In genomic region chr13:51738531-51739117, GRCm38 (mm10) we compare ENCODE assay signal across 16 mouse cellular contexts. TPM values are rescaled to one million over a fixed set of nuclear protein-coding genes. Genes with fewer than 3 reads are reported as not detected.
A peak's percentile ranks its signal among the peaks of the same experiment; 100 is the strongest.
DNase-seq lines count a peak whose midpoint lies in the region; ATAC-seq and TF ChIP-seq lines count a peak whose summit lies in the region.
"Had no signal": no experiment of that assay in that cellular context is flagged by ENCODE, and none has a peak within 500 bp of the region (broad histone marks: within the 10 kb centered on the region; RNA-seq: fewer than 3 reads in every experiment).

No protein-coding gene starts in this region.

- ATAC-seq in embryonic facial prominence, embryonic 14.5 days (ENCODE audit: low read depth): no peak
- no peak for ATAC-seq in liver, embryonic 12.5 days
- no peak for ATAC-seq in midbrain, postnatal 0 days (ENCODE audit: low FRiP score)
- ATAC-seq: lung, postnatal 0 days; midbrain, embryonic 16.5 days had no signal

- H3K4me2 ChIP-seq in embryonic facial prominence, embryonic 14.5 days (ENCODE audit: low read depth, low read length): no peak overlapping the region
- peak overlapping the region; percentile 65 for H3K4me2 ChIP-seq in liver, embryonic 12.5 days
- no peak overlapping the region for H3K4me2 ChIP-seq in midbrain, postnatal 0 days (ENCODE audit: low read depth, low read length, poor library complexity, severe bottlenecking)
- H3K4me2 ChIP-seq: embryonic facial prominence, embryonic 12.5 days; forebrain, embryonic 12.5 days; hindbrain, embryonic 14.5 days had no signal

- no peaks in the 10 kb centered on the region for H3K36me3 ChIP-seq in embryonic facial prominence, embryonic 14.5 days (ENCODE audit: control insufficient read depth, insufficient read depth, low read length)
- H3K36me3 ChIP-seq in embryonic facial prominence, embryonic 10.5 days (replicated peaks): no peaks in the 10 kb centered on the region
- H3K36me3 ChIP-seq in liver, embryonic 12.5 days: no peaks in the 10 kb centered on the region
- H3K36me3 ChIP-seq in midbrain, postnatal 0 days (ENCODE audit: insufficient read depth, low read length): no peaks in the 10 kb centered on the region
- H3K36me3 ChIP-seq: embryonic facial prominence, embryonic 12.5 days; forebrain, embryonic 12.5 days; limb, embryonic 10.5 days had no signal

- 0 out of 2 replicates have a peak overlapping the region, but pooled peaks have one; percentile 68 for H3K27ac ChIP-seq in embryonic facial prominence, embryonic 14.5 days (replicated peaks; ENCODE audit: low read depth, low read length)
- no peak overlapping the region for H3K27ac ChIP-seq in embryonic facial prominence, embryonic 10.5 days (replicated peaks)
- H3K27ac ChIP-seq in liver, embryonic 12.5 days: peak overlapping the region; percentile 93
- H3K27ac ChIP-seq in midbrain, postnatal 0 days (ENCODE audit: low read depth, low read length): no peak overlapping the region
- H3K27ac ChIP-seq: embryonic facial prominence, embryonic 12.5 days; forebrain, embryonic 12.5 days; hindbrain, embryonic 14.5 days; limb, embryonic 10.5 days had no signal

- no peak overlapping the region for H3K4me3 ChIP-seq in embryonic facial prominence, embryonic 14.5 days (ENCODE audit: low read depth, low read length)
- no peak overlapping the region for H3K4me3 ChIP-seq in embryonic facial prominence, embryonic 10.5 days
- H3K4me3 ChIP-seq in liver, embryonic 12.5 days: no peak overlapping the region
- H3K4me3 ChIP-seq in midbrain, postnatal 0 days (ENCODE audit: low read depth, low read length): no peak overlapping the region
- H3K4me3 ChIP-seq: embryonic facial prominence, embryonic 12.5 days; forebrain, embryonic 12.5 days; limb, embryonic 10.5 days had no signal

- no peaks in the 10 kb centered on the region for H3K9me3 ChIP-seq in embryonic facial prominence, embryonic 14.5 days (ENCODE audit: control insufficient read depth, low read length)
- H3K9me3 ChIP-seq in embryonic facial prominence, embryonic 10.5 days: no peaks in the 10 kb centered on the region
- H3K9me3 ChIP-seq in liver, embryonic 12.5 days (replicated peaks): no peaks in the 10 kb centered on the region
- no peaks in the 10 kb centered on the region for H3K9me3 ChIP-seq in midbrain, postnatal 0 days (ENCODE audit: low read length)
- H3K9me3 ChIP-seq: embryonic facial prominence, embryonic 12.5 days; forebrain, embryonic 12.5 days; limb, embryonic 10.5 days had no signal

- TF ChIP-seq CTCF in midbrain, postnatal 0 days (IDR thresholded peaks at IDR 0.05): no peak

- H3K4me1 ChIP-seq in embryonic facial prominence, embryonic 14.5 days (ENCODE audit: control insufficient read depth, insufficient read depth, low read length): peaks cover 6% of the 10 kb centered on the region; the same call in 1 of the 2 replicates
- peaks cover 32% of the 10 kb centered on the region for H3K4me1 ChIP-seq in embryonic facial prominence, embryonic 10.5 days
- H3K4me1 ChIP-seq in liver, embryonic 12.5 days: peaks cover 93% of the 10 kb centered on the region
- H3K4me1 ChIP-seq in midbrain, postnatal 0 days (ENCODE audit: insufficient read depth, low read length): no peaks in the 10 kb centered on the region

- H3K9ac ChIP-seq in embryonic facial prominence, embryonic 14.5 days (ENCODE audit: low read depth, low read length): no peak overlapping the region
- H3K9ac ChIP-seq in liver, embryonic 12.5 days: peak overlapping the region; percentile 18; the same call in 1 of the 2 replicates
- H3K9ac ChIP-seq in midbrain, postnatal 0 days (replicated peaks; ENCODE audit: low read length, poor library complexity, severe bottlenecking): no peak overlapping the region
- H3K9ac ChIP-seq: embryonic facial prominence, embryonic 12.5 days; forebrain, embryonic 12.5 days; hindbrain, embryonic 14.5 days had no signal

- H3K27me3 ChIP-seq in embryonic facial prominence, embryonic 14.5 days (replicated peaks; ENCODE audit: control insufficient read depth, insufficient read depth, low read length): no peaks in the 10 kb centered on the region
- H3K27me3 ChIP-seq in embryonic facial prominence, embryonic 10.5 days (replicated peaks; ENCODE audit: low read depth, poor library complexity, severe bottlenecking): no peaks in the 10 kb centered on the region
- H3K27me3 ChIP-seq in liver, embryonic 12.5 days (replicated peaks): no peaks in the 10 kb centered on the region
- H3K27me3 ChIP-seq in midbrain, postnatal 0 days (ENCODE audit: insufficient read depth, low read length): no peaks in the 10 kb centered on the region
- H3K27me3 ChIP-seq: embryonic facial prominence, embryonic 12.5 days; forebrain, embryonic 12.5 days had no signal

- DNase-seq in embryonic facial prominence, embryonic 14.5 days (ENCODE audit: low spot score): no peak
- DNase-seq in embryonic facial prominence, embryonic 10.5 days (ENCODE audit: low spot score): no peak
- DNase-seq in thymus, postnatal 14 days: peak; percentile 25
- DNase-seq in thymus, postnatal 10 days (ENCODE audit: low spot score in 2 of 2): no peak
- DNase-seq in natural killer cell, adult 2 months (ENCODE audit: low spot score in 2 of 2): no peak
- DNase-seq in midbrain, postnatal 0 days (ENCODE audit: low spot score): no peak
- no peak for DNase-seq in ovary, postnatal 36 days (ENCODE audit: low spot score)
- DNase-seq: cerebellum, postnatal 25 days; kidney, adult 2 months had no signal

- 91% methylated on average over 11 of the region's 11 CpGs for WGBS in embryonic facial prominence, embryonic 14.5 days
- 94% methylated on average over 11 of the region's 11 CpGs for WGBS in embryonic facial prominence, embryonic 10.5 days
- WGBS in liver, embryonic 12.5 days (ENCODE audit: insufficient replicate concordance): 55% methylated on average over 11 of the region's 11 CpGs
- 95% methylated on average over 11 of the region's 11 CpGs for WGBS in midbrain, postnatal 0 days

RNA-seq across cellular contexts. Expression of gene Sema4d, which starts 54.9 kb away (rescaled TPM):
- 11.1 and 11.7 TPM in 2 replicates for polyA plus RNA-seq in embryonic facial prominence, embryonic 14.5 days (2014; fragmentation: Nextera tagmentation; extraction: Ambion mirVana)
- 6.8 and 7.8 TPM in 2 replicates for polyA plus RNA-seq in embryonic facial prominence, embryonic 10.5 days (2016; fragmentation: Nextera tagmentation; extraction: Ambion mirVana)
- polyA plus RNA-seq in liver, embryonic 12.5 days (2016; fragmentation: Nextera tagmentation; extraction: Ambion mirVana): 10.8 TPM in 2 replicates
- 19.3 and 19.8 TPM in 2 replicates for total RNA-seq in midbrain, postnatal 0 days (2014; rRNA removed)
- polyA plus RNA-seq in midbrain, postnatal 0 days (2015; fragmentation: Nextera tagmentation; extraction: Ambion mirVana): 13.6 and 13.7 TPM in 2 replicates

Comparison
In these comparisons a context has a peak if more than half of its experiments do, and no peak if none do; other contexts are left out.
1. H3K27ac ChIP-seq: peak in embryonic facial prominence, embryonic 14.5 days (single experiment) and liver, embryonic 12.5 days (single experiment); none in embryonic facial prominence, embryonic 10.5 days (single experiment) and midbrain, postnatal 0 days (single experiment).